Mouse (Mus musculus): ENCODE measurements around the gene Tmem198. TPM values are rescaled to one million over a fixed set of nuclear protein-coding genes. Genes with fewer than 3 reads are reported as not detected.

Tmem198 gene
- polyA plus RNA-seq, 1 experiment from 2014 or later: 50.5 TPM

- peaks cover 4% of the 10 kb centered on the region for H3K27me3 ChIP-seq (replicated peaks; ENCODE audit: control insufficient read depth, insufficient read depth, low read length)
- ATAC-seq: 0 out of 2 replicates have a peak, but pooled peaks have one; percentile 9
- whole genome bisulfite sequencing: 1% methylated on average over 35 of the region's 35 CpGs
- peak within 1 kb of the TSS; percentile 77 for H3K4me2 ChIP-seq (ENCODE audit: low read length)
- H3K9me3 ChIP-seq (ENCODE audit: control insufficient read depth, low read length): no peaks in the 10 kb centered on the region
- H3K4me3 ChIP-seq (ENCODE audit: low read length): peak within 1 kb of the TSS; percentile 42
- peaks cover 55% of the 10 kb centered on the region for H3K4me1 ChIP-seq (ENCODE audit: control insufficient read depth, insufficient read depth, low read depth, low read length)
- H3K27ac ChIP-seq (ENCODE audit: low read depth, low read length): peak within 1 kb of the TSS; percentile 51
- peak within 1 kb of the TSS; percentile 68 for H3K9ac ChIP-seq (ENCODE audit: low read depth, low read length)
- H3K36me3 ChIP-seq (ENCODE audit: control insufficient read depth, insufficient read depth, low read length): no peaks in the 10 kb centered on the region
These were observed 28.9 kb upstream of the Tmem198 start, which contains the start of gene Asic4 for GRCm38 (mm10) chr1:75450314-75451005. Gene Asic4 (plus strand): TSS chr1:75450436.

- 53% methylated on average over 4 of the region's 5 CpGs for WGBS
- no peak overlapping the region; the same call in 1 of the 2 replicates for H3K27ac ChIP-seq (ENCODE audit: low read depth, low read length)
- H3K36me3 ChIP-seq (ENCODE audit: control insufficient read depth, insufficient read depth, low read length): no peaks in the 10 kb centered on the region
- H3K27me3 ChIP-seq (replicated peaks; ENCODE audit: control insufficient read depth, insufficient read depth, low read length): peaks cover under 1% of the 10 kb centered on the region
- ATAC-seq: no peak
- H3K9ac ChIP-seq (ENCODE audit: low read depth, low read length): peak overlapping the region; percentile 23; the same call in 1 of the 2 replicates
- H3K4me1 ChIP-seq (ENCODE audit: control insufficient read depth, insufficient read depth, low read depth, low read length): peaks cover 47% of the 10 kb centered on the region
- H3K4me2 ChIP-seq (ENCODE audit: low read length): peak overlapping the region; percentile 77
- H3K9me3 ChIP-seq (ENCODE audit: control insufficient read depth, low read length): no peaks in the 10 kb centered on the region
- H3K4me3 ChIP-seq (ENCODE audit: low read length): 0 out of 2 replicates have a peak overlapping the region, but pooled peaks have one; percentile 1
These were observed 27.4 kb upstream of the Tmem198 start for GRCm38 (mm10) chr1:75451900-75452299.

GRCm38 (mm10) chr1:75455433-75455832 lies 23.9 kb upstream of the Tmem198 start:
- Histone ChIP-seq H3K27me3 (replicated peaks; ENCODE audit: control insufficient read depth, insufficient read depth, low read length) (peaks cover 8% of the 10 kb centered on the region), H3K4me3 (ENCODE audit: low read length) (no peak overlapping the region), H3K4me2 (ENCODE audit: low read length) (no peak overlapping the region), H3K9me3 (ENCODE audit: control insufficient read depth, low read length) (no peaks in the 10 kb centered on the region), H3K36me3 (ENCODE audit: control insufficient read depth, insufficient read depth, low read length) (no peaks in the 10 kb centered on the region), H3K9ac (ENCODE audit: low read depth, low read length) (no peak overlapping the region), H3K4me1 (ENCODE audit: control insufficient read depth, insufficient read depth, low read depth, low read length) (peaks cover 33% of the 10 kb centered on the region), H3K27ac (ENCODE audit: low read depth, low read length) (no peak overlapping the region)
- no peak for ATAC-seq
- 82% methylated on average over 3 of the region's 3 CpGs for WGBS

- Histone ChIP-seq H3K9ac (ENCODE audit: low read depth, low read length) (no peak overlapping the region), H3K27me3 (replicated peaks; ENCODE audit: control insufficient read depth, insufficient read depth, low read length) (peaks cover 8% of the 10 kb centered on the region), H3K4me1 (ENCODE audit: control insufficient read depth, insufficient read depth, low read depth, low read length) (peaks cover 28% of the 10 kb centered on the region), H3K4me3 (ENCODE audit: low read length) (no peak overlapping the region), H3K36me3 (ENCODE audit: control insufficient read depth, insufficient read depth, low read length) (no peaks in the 10 kb centered on the region), H3K4me2 (ENCODE audit: low read length) (no peak overlapping the region), H3K27ac (ENCODE audit: low read depth, low read length) (no peak overlapping the region), H3K9me3 (ENCODE audit: control insufficient read depth, low read length) (no peaks in the 10 kb centered on the region)
- peak; percentile 58 for ATAC-seq
- WGBS: 12% methylated on average over 5 of the region's 5 CpGs
These were observed 23.4 kb upstream of the Tmem198 start for GRCm38 (mm10) chr1:75455948-75456347.

GRCm38 (mm10) chr1:75456746-75457564 lies 22.4 kb upstream of the Tmem198 start:
- H3K9ac ChIP-seq (ENCODE audit: low read depth, low read length): no peak overlapping the region; the same call in 1 of the 2 replicates
- H3K27me3 ChIP-seq (replicated peaks; ENCODE audit: control insufficient read depth, insufficient read depth, low read length): peaks cover 8% of the 10 kb centered on the region
- 9% methylated on average over 13 of the region's 14 CpGs for WGBS
- H3K4me2 ChIP-seq (ENCODE audit: low read length): no peak overlapping the region
- H3K4me3 ChIP-seq (ENCODE audit: low read length): no peak overlapping the region
- no peak for ATAC-seq
- H3K36me3 ChIP-seq (ENCODE audit: control insufficient read depth, insufficient read depth, low read length): no peaks in the 10 kb centered on the region
- no peak overlapping the region for H3K27ac ChIP-seq (ENCODE audit: low read depth, low read length)
- H3K9me3 ChIP-seq (ENCODE audit: control insufficient read depth, low read length): no peaks in the 10 kb centered on the region
- peaks cover 28% of the 10 kb centered on the region for H3K4me1 ChIP-seq (ENCODE audit: control insufficient read depth, insufficient read depth, low read depth, low read length)

GRCm38 (mm10) chr1:75457710-75458024 lies 21.7 kb upstream of the Tmem198 start:
- H3K4me1 ChIP-seq (ENCODE audit: control insufficient read depth, insufficient read depth, low read depth, low read length): peaks cover 28% of the 10 kb centered on the region
- H3K4me3 ChIP-seq (ENCODE audit: low read length): no peak overlapping the region
- peak overlapping the region; percentile 58; the same call in 1 of the 2 replicates for H3K4me2 ChIP-seq (ENCODE audit: low read length)
- no peak for ATAC-seq
- no peaks in the 10 kb centered on the region for H3K36me3 ChIP-seq (ENCODE audit: control insufficient read depth, insufficient read depth, low read length)
- no peaks in the 10 kb centered on the region for H3K9me3 ChIP-seq (ENCODE audit: control insufficient read depth, low read length)
- H3K27me3 ChIP-seq (replicated peaks; ENCODE audit: control insufficient read depth, insufficient read depth, low read length): peaks cover 8% of the 10 kb centered on the region
- H3K27ac ChIP-seq (ENCODE audit: low read depth, low read length): no peak overlapping the region
- no peak overlapping the region for H3K9ac ChIP-seq (ENCODE audit: low read depth, low read length)
- WGBS: 3% methylated on average over 8 of the region's 10 CpGs

GRCm38 (mm10) chr1:75458025-75458788 lies 21.1 kb upstream of the Tmem198 start:
- 3% methylated on average over 42 of the region's 42 CpGs for WGBS
- Histone ChIP-seq H3K27me3 (replicated peaks; ENCODE audit: control insufficient read depth, insufficient read depth, low read length) (peaks cover 8% of the 10 kb centered on the region), H3K4me1 (ENCODE audit: control insufficient read depth, insufficient read depth, low read depth, low read length) (peaks cover 28% of the 10 kb centered on the region), H3K27ac (ENCODE audit: low read depth, low read length) (peak overlapping the region; percentile 44), H3K4me2 (ENCODE audit: low read length) (peak overlapping the region; percentile 58), H3K36me3 (ENCODE audit: control insufficient read depth, insufficient read depth, low read length) (no peaks in the 10 kb centered on the region), H3K9ac (ENCODE audit: low read depth, low read length) (peak overlapping the region; percentile 51), H3K9me3 (ENCODE audit: control insufficient read depth, low read length) (no peaks in the 10 kb centered on the region), H3K4me3 (ENCODE audit: low read length) (peak overlapping the region; percentile 32)
- ATAC-seq: peak; percentile 55

- Histone ChIP-seq H3K36me3 (ENCODE audit: control insufficient read depth, insufficient read depth, low read length) (no peaks in the 10 kb centered on the region), H3K27me3 (replicated peaks; ENCODE audit: control insufficient read depth, insufficient read depth, low read length) (peaks cover 8% of the 10 kb centered on the region), H3K9ac (ENCODE audit: low read depth, low read length) (peak overlapping the region; percentile 51; the same call in 1 of the 2 replicates), H3K4me1 (ENCODE audit: control insufficient read depth, insufficient read depth, low read depth, low read length) (peaks cover 28% of the 10 kb centered on the region), H3K9me3 (ENCODE audit: control insufficient read depth, low read length) (no peaks in the 10 kb centered on the region), H3K4me2 (ENCODE audit: low read length) (peak overlapping the region; percentile 58), H3K27ac (ENCODE audit: low read depth, low read length) (peak overlapping the region; percentile 44), H3K4me3 (ENCODE audit: low read length) (peak overlapping the region; percentile 32)
- WGBS: 11% methylated on average over 23 of the region's 23 CpGs
- no peak for ATAC-seq
These were observed 20.3 kb upstream of the Tmem198 start for GRCm38 (mm10) chr1:75458789-75459684.

Data from hindbrain, embryonic 16.5 days (tissue).